Comparison of ENCODE assay signal across 10 mouse cellular contexts in genomic region chr4:86189853-86190252, GRCm38 (mm10).
A peak's percentile ranks its signal among the peaks of the same experiment; 100 is the strongest.
DNase-seq lines count a peak whose midpoint lies in the region; ATAC-seq and TF ChIP-seq lines count a peak whose summit lies in the region.
"Had no signal": no experiment of that assay in that cellular context is flagged by ENCODE, and none has a peak within 500 bp of the region (broad histone marks: within the 10 kb centered on the region; RNA-seq: fewer than 3 reads in every experiment).

No protein-coding gene starts in this region.

- no peak overlapping the region for H3K4me3 ChIP-seq in heart, embryonic 12.5 days
- no peak overlapping the region for H3K4me3 ChIP-seq in heart, adult 2 months
- no peak overlapping the region for H3K4me3 ChIP-seq in midbrain, embryonic 11.5 days (ENCODE audit: low read depth, low read length)
- H3K4me3 ChIP-seq in midbrain, embryonic 16.5 days (ENCODE audit: low read depth, low read length): no peak overlapping the region
- H3K4me3 ChIP-seq in forebrain, embryonic 14.5 days (ENCODE audit: low read depth, low read length): no peak overlapping the region
- H3K4me3 ChIP-seq in stomach, embryonic 15.5 days (replicated peaks): no peak overlapping the region

- peaks cover 4% of the 10 kb centered on the region; the same call in 1 of the 2 replicates for H3K4me1 ChIP-seq in heart, embryonic 12.5 days (replicated peaks)
- H3K4me1 ChIP-seq in heart, adult 2 months (ENCODE audit: control insufficient read depth, insufficient read depth, low read length): no peaks in the 10 kb centered on the region
- H3K4me1 ChIP-seq in midbrain, embryonic 11.5 days (ENCODE audit: control insufficient read depth, insufficient read depth, low read length): 0 out of 2 replicates have a peak, but pooled peaks cover 3% of the 10 kb centered on the region
- no peaks in the 10 kb centered on the region for H3K4me1 ChIP-seq in midbrain, embryonic 16.5 days (ENCODE audit: control insufficient read depth, insufficient read depth, low read length)
- peaks cover 8% of the 10 kb centered on the region for H3K4me1 ChIP-seq in forebrain, embryonic 14.5 days (ENCODE audit: control insufficient read depth, insufficient read depth, low read length)
- H3K4me1 ChIP-seq in stomach, embryonic 15.5 days: no peaks in the 10 kb centered on the region

- TF ChIP-seq EP300 in heart, adult 2 months (IDR thresholded peaks at IDR 0.05; ENCODE audit: insufficient read depth, low read depth, low read length): no peak

- TF ChIP-seq POLR2A in heart, adult 2 months (IDR thresholded peaks at IDR 0.05; ENCODE audit: insufficient read depth, low read depth, low read length): no peak

- intact Hi-C loops in heart, adult 2 months (cut with DNase I): no loop called here

- no peak for ATAC-seq in heart, embryonic 12.5 days (ENCODE audit: insufficient number of reproducible peaks, low FRiP score)
- peak; percentile 64 for ATAC-seq in midbrain, embryonic 11.5 days (ENCODE audit: low FRiP score)
- no peak for ATAC-seq in midbrain, embryonic 16.5 days
- peak; percentile 94 for ATAC-seq in forebrain, embryonic 14.5 days
- peak; percentile 53; the same call in 1 of the 2 replicates for ATAC-seq in stomach, embryonic 15.5 days (ENCODE audit: insufficient read depth, low FRiP score, low read depth)
- ATAC-seq: CD4-positive, CD25-positive, alpha-beta regulatory T cell, adult 4 months had no signal

- H3K9ac ChIP-seq in heart, embryonic 12.5 days: no peak overlapping the region
- no peak overlapping the region for H3K9ac ChIP-seq in heart, adult 2 months (ENCODE audit: low read depth, low read length)
- no peak overlapping the region for H3K9ac ChIP-seq in midbrain, embryonic 11.5 days (ENCODE audit: low read length)
- no peak overlapping the region for H3K9ac ChIP-seq in midbrain, embryonic 16.5 days (ENCODE audit: low read depth, low read length)
- no peak overlapping the region for H3K9ac ChIP-seq in forebrain, embryonic 14.5 days (ENCODE audit: low read length)
- H3K9ac ChIP-seq in stomach, embryonic 15.5 days: no peak overlapping the region

- peak overlapping the region; percentile 37 for H3K27ac ChIP-seq in heart, embryonic 12.5 days (ENCODE audit: poor library complexity, severe bottlenecking)
- no peak overlapping the region for H3K27ac ChIP-seq in heart, adult 2 months
- peak overlapping the region; percentile 15; the same call in 1 of the 2 replicates for H3K27ac ChIP-seq in midbrain, embryonic 11.5 days (ENCODE audit: low read depth, low read length)
- H3K27ac ChIP-seq in midbrain, embryonic 16.5 days (ENCODE audit: low read length): no peak overlapping the region
- no peak overlapping the region for H3K27ac ChIP-seq in forebrain, embryonic 14.5 days (ENCODE audit: low read depth, low read length)
- H3K27ac ChIP-seq in stomach, embryonic 15.5 days: no peak overlapping the region; the same call in 1 of the 2 replicates

- WGBS in heart, embryonic 12.5 days: 61% methylated on average over 2 of the region's 2 CpGs
- WGBS in heart, adult 2 months: 76% methylated on average over 2 of the region's 2 CpGs
- 69% methylated on average over 2 of the region's 2 CpGs for WGBS in midbrain, embryonic 11.5 days
- WGBS in midbrain, embryonic 16.5 days: 47% methylated on average over 2 of the region's 2 CpGs
- WGBS in forebrain, embryonic 14.5 days: 37% methylated on average over 2 of the region's 2 CpGs
- WGBS in stomach, embryonic 15.5 days: 21% methylated on average over 2 of the region's 2 CpGs

- no peaks in the 10 kb centered on the region for H3K9me3 ChIP-seq in heart, embryonic 12.5 days (replicated peaks)
- no peaks in the 10 kb centered on the region for H3K9me3 ChIP-seq in midbrain, embryonic 11.5 days (ENCODE audit: control insufficient read depth, low read length)
- H3K9me3 ChIP-seq in midbrain, embryonic 16.5 days (replicated peaks; ENCODE audit: control insufficient read depth, low read length, poor library complexity, severe bottlenecking): no peaks in the 10 kb centered on the region
- H3K9me3 ChIP-seq in forebrain, embryonic 14.5 days (replicated peaks; ENCODE audit: control insufficient read depth, low read length): no peaks in the 10 kb centered on the region
- no peaks in the 10 kb centered on the region for H3K9me3 ChIP-seq in stomach, embryonic 15.5 days

- no peaks in the 10 kb centered on the region for H3K36me3 ChIP-seq in heart, embryonic 12.5 days
- H3K36me3 ChIP-seq in heart, adult 2 months (ENCODE audit: control insufficient read depth, insufficient read depth, low read length): no peaks in the 10 kb centered on the region; the same call in 1 of the 2 replicates
- H3K36me3 ChIP-seq in midbrain, embryonic 11.5 days (ENCODE audit: control insufficient read depth, insufficient read depth, low read length): no peaks in the 10 kb centered on the region
- H3K36me3 ChIP-seq in midbrain, embryonic 16.5 days (ENCODE audit: control insufficient read depth, insufficient read depth, low read length): no peaks in the 10 kb centered on the region
- no peaks in the 10 kb centered on the region for H3K36me3 ChIP-seq in forebrain, embryonic 14.5 days (ENCODE audit: control insufficient read depth, insufficient read depth, low read length)
- no peaks in the 10 kb centered on the region for H3K36me3 ChIP-seq in stomach, embryonic 15.5 days

- DNase-seq in heart, adult 2 months: no peak
- DNase-seq in midbrain, embryonic 11.5 days (ENCODE audit: low spot score, missing footprints): no peak
- DNase-seq in forebrain, embryonic 14.5 days (ENCODE audit: low spot score): peak; percentile 72
- no peak for DNase-seq in B cell, adult 2 months
- no peak for DNase-seq in kidney, postnatal 10 days
- DNase-seq: heart, postnatal 4 days had no signal

- no peaks in the 10 kb centered on the region for H3K27me3 ChIP-seq in heart, embryonic 12.5 days (replicated peaks)
- no peaks in the 10 kb centered on the region for H3K27me3 ChIP-seq in heart, adult 2 months (ENCODE audit: control insufficient read depth, insufficient read depth, low read length)
- no peaks in the 10 kb centered on the region for H3K27me3 ChIP-seq in midbrain, embryonic 11.5 days (ENCODE audit: control insufficient read depth, insufficient read depth, low read length)
- no peaks in the 10 kb centered on the region for H3K27me3 ChIP-seq in midbrain, embryonic 16.5 days (ENCODE audit: control insufficient read depth, insufficient read depth, low read depth, low read length)
- H3K27me3 ChIP-seq in forebrain, embryonic 14.5 days (replicated peaks; ENCODE audit: control insufficient read depth, insufficient read depth, low read length): no peaks in the 10 kb centered on the region
- H3K27me3 ChIP-seq in stomach, embryonic 15.5 days (replicated peaks): no peaks in the 10 kb centered on the region

- H3K79me2 ChIP-seq in heart, adult 2 months (replicated peaks; ENCODE audit: control insufficient read depth, insufficient read depth, low read length): no peaks in the 10 kb centered on the region

- TF ChIP-seq CTCF in heart, adult 2 months (IDR thresholded peaks at IDR 0.05): no peak

- H3K4me2 ChIP-seq in heart, embryonic 12.5 days: no peak overlapping the region
- H3K4me2 ChIP-seq in midbrain, embryonic 11.5 days: no peak overlapping the region
- no peak overlapping the region for H3K4me2 ChIP-seq in midbrain, embryonic 16.5 days (ENCODE audit: low read length)
- H3K4me2 ChIP-seq in forebrain, embryonic 14.5 days (ENCODE audit: low read length): no peak overlapping the region
- H3K4me2 ChIP-seq in stomach, embryonic 15.5 days: no peak overlapping the region

Comparison
In these comparisons a context has a peak if more than half of its experiments do, and no peak if none do; other contexts are left out.
1. ATAC-seq: peak in midbrain, embryonic 11.5 days (single experiment), forebrain, embryonic 14.5 days (single experiment) and stomach, embryonic 15.5 days (single experiment); none in heart, embryonic 12.5 days (single experiment) and midbrain, embryonic 16.5 days (single experiment).
2. H3K27ac ChIP-seq: peak in heart, embryonic 12.5 days (single experiment) and midbrain, embryonic 11.5 days (single experiment); none in heart, adult 2 months (single experiment), midbrain, embryonic 16.5 days (single experiment), forebrain, embryonic 14.5 days (single experiment) and stomach, embryonic 15.5 days (single experiment).